Mouse (Mus musculus) heart, embryonic 13.5 days (tissue): Measurements from ENCODE around the gene Pcnx3. TPM values are rescaled to one million over a fixed set of nuclear protein-coding genes. Genes with fewer than 3 reads are reported as not detected.

Experiments
- ATAC-seq: fragments of 200-750 bp; cut with Nextera tagmentation; 2 replicates; pipeline ENCODE4 v1.8.0; 2017; ENCODE audit warnings: moderate TSS enrichment; ENCODE audit not compliant: insufficient number of reproducible peaks, low FRiP score, low TSS enrichment; ENCODE audit errors: extremely low read depth
- H3K27ac ChIP-seq: fragments of 300-500 bp; sonication (generic); replicated peaks from 2 replicates; pipeline ENCODE4 v1.5.1; 2015; ENCODE audit warnings: moderate library complexity, mild to moderate bottlenecking, inconsistent platforms
- H3K27me3 ChIP-seq: fragments of 300-500 bp; sonication (generic); replicated peaks from 2 replicates; pipeline ENCODE4 v1.6.1; 2015; ENCODE audit warnings: mild to moderate bottlenecking, inconsistent platforms
- H3K36me3 ChIP-seq: fragments of 300-500 bp; sonication (generic); 2 replicates; pipeline ENCODE4 v1.6.1; 2015; ENCODE audit warnings: mild to moderate bottlenecking, inconsistent platforms
- H3K4me1 ChIP-seq: fragments of 300-500 bp; sonication (generic); 2 replicates; pipeline ENCODE4 v1.6.1; 2015; ENCODE audit warnings: inconsistent platforms
- H3K4me2 ChIP-seq: fragments of 300-500 bp; sonication (generic); 2 replicates; pipeline ENCODE4 v1.6.1; 2015; ENCODE audit warnings: inconsistent platforms, mild to moderate bottlenecking, moderate library complexity
- H3K4me3 ChIP-seq: fragments of 300-500 bp; sonication (generic); 2 replicates; pipeline ENCODE4 v1.5.1; 2015; ENCODE audit warnings: moderate library complexity, mild to moderate bottlenecking, inconsistent platforms
- H3K9ac ChIP-seq: fragments of 300-500 bp; sonication (generic); 2 replicates; pipeline ENCODE4 v1.6.1; 2015; ENCODE audit warnings: inconsistent platforms, mild to moderate bottlenecking, moderate library complexity
- H3K9me3 ChIP-seq: fragments of 300-500 bp; sonication (generic); 2 replicates; pipeline ENCODE4 v1.6.1; 2016; ENCODE audit warnings: inconsistent platforms
- WGBS: fragments of 180-500 bp; shearing (Covaris S2); methylation state at CpG from one replicate; pipeline ENCODE4 v1.1.7; 2015; ENCODE audit warnings: mixed read lengths; 5-methylcytosine and 5-hydroxymethylcytosine counted together
- polyA plus RNA-seq: library from polyadenylated mRNA; unstranded; fragments of >200 nt; fragmentation: Nextera tagmentation; extraction: Ambion mirVana; gene quantifications from 2 replicates; pipeline ENCODE4 v1.2.1, GENCODE M21; 2015

The Pcnx3 gene
- polyA plus RNA-seq, 1 experiment from 2014 or later: 14.9 TPM

- Histone ChIP-seq H3K9ac (no peak overlapping the region), H3K27ac (no peak overlapping the region), H3K36me3 (peaks cover 99% of the 10 kb centered on the region), H3K4me3 (no peak overlapping the region), H3K4me1 (peaks cover 30% of the 10 kb centered on the region), H3K9me3 (no peaks in the 10 kb centered on the region), H3K4me2 (no peak overlapping the region), H3K27me3 (no peaks in the 10 kb centered on the region)
- ATAC-seq: no peak
- 26% methylated on average over 3 of the region's 3 CpGs for WGBS
Observed at GRCm38 (mm10) chr19:5711218-5711617, 22.5 kb upstream of the Pcnx3 start.

- 85% methylated on average over 8 of the region's 8 CpGs for WGBS
- H3K9me3 ChIP-seq: no peaks in the 10 kb centered on the region
- no peak overlapping the region for H3K4me3 ChIP-seq
- H3K4me1 ChIP-seq: peaks cover 29% of the 10 kb centered on the region
- no peaks in the 10 kb centered on the region for H3K27me3 ChIP-seq
- no peak overlapping the region for H3K9ac ChIP-seq
- H3K27ac ChIP-seq: no peak overlapping the region
- ATAC-seq: no peak
- no peak overlapping the region for H3K4me2 ChIP-seq
- peaks cover 99% of the 10 kb centered on the region for H3K36me3 ChIP-seq
Observed at GRCm38 (mm10) chr19:5710581-5710980, 21.9 kb upstream of the Pcnx3 start.

GRCm38 (mm10) chr19:5710068-5710467, 21.4 kb upstream of the Pcnx3 start:
- Histone ChIP-seq H3K4me3 (no peak overlapping the region), H3K27ac (no peak overlapping the region), H3K4me1 (peaks cover 30% of the 10 kb centered on the region), H3K27me3 (no peaks in the 10 kb centered on the region), H3K9me3 (no peaks in the 10 kb centered on the region), H3K9ac (no peak overlapping the region), H3K36me3 (peaks cover 94% of the 10 kb centered on the region), H3K4me2 (no peak overlapping the region)
- whole genome bisulfite sequencing: 92% methylated on average over 6 of the region's 6 CpGs
- ATAC-seq: no peak

GRCm38 (mm10) chr19:5704801-5705571, 16.3 kb upstream of the Pcnx3 start:
- H3K27me3 ChIP-seq: no peaks in the 10 kb centered on the region
- peak overlapping the region; percentile 48; the same call in 1 of the 2 replicates for H3K27ac ChIP-seq
- H3K4me2 ChIP-seq: no peak overlapping the region
- peaks cover 19% of the 10 kb centered on the region for H3K4me1 ChIP-seq
- H3K9ac ChIP-seq: peak overlapping the region; percentile 58
- WGBS: 40% methylated on average over 10 of the region's 10 CpGs
- H3K4me3 ChIP-seq: no peak overlapping the region
- H3K36me3 ChIP-seq: peaks cover 84% of the 10 kb centered on the region
- 0 out of 2 replicates have a peak, but pooled peaks have one; percentile 10 for ATAC-seq
- no peaks in the 10 kb centered on the region for H3K9me3 ChIP-seq

GRCm38 (mm10) chr19:5704163-5704800, 15.6 kb upstream of the Pcnx3 start, which contains the start of gene Kcnk7:
Gene Kcnk7, plus strand, starts transcription at chr19:5704367.
- Histone ChIP-seq H3K9me3 (no peaks in the 10 kb centered on the region), H3K27ac (0 out of 2 replicates have a peak within 1 kb of the TSS, but pooled peaks have one; percentile 28), H3K4me2 (no peak within 1 kb of the TSS), H3K9ac (peak within 1 kb of the TSS; percentile 24; the same call in 1 of the 2 replicates), H3K4me3 (no peak within 1 kb of the TSS), H3K4me1 (peaks cover 19% of the 10 kb centered on the region), H3K27me3 (no peaks in the 10 kb centered on the region), H3K36me3 (peaks cover 84% of the 10 kb centered on the region)
- 59% methylated on average over 17 of the region's 17 CpGs for WGBS
- no peak for ATAC-seq

- Histone ChIP-seq H3K4me2 (peak overlapping the region; percentile 55), H3K27ac (no peak overlapping the region), H3K4me3 (peak overlapping the region; percentile 22; the same call in 1 of the 2 replicates), H3K36me3 (peaks cover 93% of the 10 kb centered on the region), H3K4me1 (peaks cover 41% of the 10 kb centered on the region), H3K9me3 (no peaks in the 10 kb centered on the region), H3K9ac (peak overlapping the region; percentile 33), H3K27me3 (no peaks in the 10 kb centered on the region)
- no peak for ATAC-seq
- 30% methylated on average over 41 of the region's 41 CpGs for WGBS
Observed at GRCm38 (mm10) chr19:5695849-5696462, 7.2 kb upstream of the Pcnx3 start.

- peaks cover 51% of the 10 kb centered on the region for H3K4me1 ChIP-seq
- peaks cover 77% of the 10 kb centered on the region for H3K36me3 ChIP-seq
- H3K4me2 ChIP-seq: peak overlapping the region; percentile 99
- no peak overlapping the region for H3K27ac ChIP-seq
- peak overlapping the region; percentile 96; the same call in 1 of the 2 replicates for H3K9ac ChIP-seq
- H3K27me3 ChIP-seq: no peaks in the 10 kb centered on the region
- peak overlapping the region; percentile 81 for H3K4me3 ChIP-seq
- no peak for ATAC-seq
- WGBS: 85% methylated on average over 6 of the region's 6 CpGs
- no peaks in the 10 kb centered on the region for H3K9me3 ChIP-seq
Observed at GRCm38 (mm10) chr19:5693801-5694200, 5.1 kb upstream of the Pcnx3 start.

GRCm38 (mm10) chr19:5692913-5693396, 4.2 kb upstream of the Pcnx3 start:
- Histone ChIP-seq H3K4me2 (peak overlapping the region; percentile 99), H3K36me3 (peaks cover 68% of the 10 kb centered on the region), H3K9ac (peak overlapping the region; percentile 96), H3K4me1 (peaks cover 52% of the 10 kb centered on the region), H3K4me3 (peak overlapping the region; percentile 81), H3K27me3 (no peaks in the 10 kb centered on the region), H3K9me3 (no peaks in the 10 kb centered on the region), H3K27ac (peak overlapping the region; percentile 96)
- no peak for ATAC-seq
- 63% methylated on average over 10 of the region's 10 CpGs for WGBS

GRCm38 (mm10) chr19:5692086-5692912, 3.6 kb upstream of the Pcnx3 start:
- 60% methylated on average over 10 of the region's 10 CpGs for WGBS
- Histone ChIP-seq H3K4me1 (peaks cover 59% of the 10 kb centered on the region), H3K27me3 (no peaks in the 10 kb centered on the region), H3K27ac (peak overlapping the region; percentile 96), H3K9ac (peak overlapping the region; percentile 96), H3K9me3 (no peaks in the 10 kb centered on the region), H3K4me3 (peak overlapping the region; percentile 81), H3K4me2 (peak overlapping the region; percentile 99), H3K36me3 (peaks cover 62% of the 10 kb centered on the region)
- ATAC-seq: no peak

- H3K4me3 ChIP-seq: peak overlapping the region; percentile 81
- no peak for ATAC-seq
- WGBS: 63% methylated on average over 5 of the region's 5 CpGs
- H3K4me2 ChIP-seq: peak overlapping the region; percentile 99
- peaks cover 58% of the 10 kb centered on the region for H3K36me3 ChIP-seq
- peak overlapping the region; percentile 96 for H3K27ac ChIP-seq
- H3K4me1 ChIP-seq: peaks cover 63% of the 10 kb centered on the region
- no peaks in the 10 kb centered on the region for H3K27me3 ChIP-seq
- peak overlapping the region; percentile 96 for H3K9ac ChIP-seq
- H3K9me3 ChIP-seq: no peaks in the 10 kb centered on the region
Observed at GRCm38 (mm10) chr19:5691601-5692000, 2.9 kb upstream of the Pcnx3 start.
